Mouse (Mus musculus): ENCODE measurements around the gene Slc5a4b.

- TF ChIP-seq CTCF (IDR thresholded peaks at IDR 0.05): peak; percentile 73
- TF ChIP-seq POLR2A (IDR thresholded peaks at IDR 0.05; ENCODE audit: insufficient read depth, low read depth, low read length): 0 out of 2 replicates have a peak, but pooled peaks have one; percentile 17
- TF ChIP-seq EP300 (IDR thresholded peaks at IDR 0.05; ENCODE audit: insufficient read depth, low read depth, low read length): no peak
Observed at GRCm38 (mm10) chr10:76032402-76033118, 78.2 kb downstream of the Slc5a4b start, which contains the start of gene Zfp280b.
